In the genomic region with DNA sequence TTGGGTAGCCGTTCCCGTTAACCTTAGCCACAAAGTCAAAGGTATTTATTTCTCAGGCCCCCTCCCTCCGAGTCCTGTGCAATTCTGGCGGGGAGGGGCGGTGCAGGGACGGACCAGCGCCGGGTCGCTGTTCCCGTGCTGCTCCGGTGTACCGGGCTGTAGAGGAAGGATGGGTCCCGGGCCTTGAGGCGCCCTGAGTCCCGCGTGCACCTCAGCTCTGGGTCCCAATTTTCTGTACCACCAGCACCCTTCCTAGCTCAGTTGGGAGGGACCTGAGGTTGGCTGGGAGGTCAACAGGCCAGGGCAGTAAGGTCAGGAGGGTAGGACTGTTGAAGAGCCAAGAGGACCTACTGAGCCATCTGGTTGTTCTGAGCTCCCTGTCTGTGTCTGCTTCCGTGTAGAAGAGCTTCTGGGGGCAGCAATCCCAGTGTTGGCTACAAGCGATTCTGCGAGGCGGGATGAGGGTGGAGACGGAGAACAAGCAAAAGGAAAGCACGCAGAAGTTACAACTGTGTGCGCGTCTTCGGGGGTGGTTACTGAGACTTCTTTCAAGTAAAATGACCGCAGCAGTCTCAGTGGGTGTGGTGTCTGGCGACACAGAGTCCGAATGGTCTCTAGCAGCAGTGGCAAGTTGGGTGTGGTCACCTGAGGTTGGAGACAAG, we compare ENCODE assay signal across 8 mouse cellular contexts. TPM values are rescaled to one million over a fixed set of nuclear protein-coding genes. Genes with fewer than 3 reads are reported as not detected.
DNase-seq lines count a peak whose midpoint lies in the region; ATAC-seq lines count a peak whose summit lies in the region.

No protein-coding gene starts in this region.

- H3K4me1 ChIP-seq in forebrain, embryonic 13.5 days, result peaks cover 15% of the 10 kb centered on the region
- H3K4me1 ChIP-seq in kidney, embryonic 15.5 days, result peaks cover 17% of the 10 kb centered on the region
- peaks cover 28% of the 10 kb centered on the region for H3K4me1 ChIP-seq in neural tube, embryonic 13.5 days (replicated peaks)

- peak overlapping the region; percentile 83 for H3K27ac ChIP-seq in forebrain, embryonic 13.5 days
- peak overlapping the region; percentile 65 for H3K27ac ChIP-seq in kidney, embryonic 15.5 days
- peak overlapping the region; percentile 92 for H3K27ac ChIP-seq in neural tube, embryonic 13.5 days (replicated peaks)

- peak; percentile 84 for ATAC-seq in forebrain, embryonic 13.5 days
- ATAC-seq in kidney, embryonic 15.5 days (replicated peaks; ENCODE audit: low FRiP score), result peak; percentile 80
- peak; percentile 84 for ATAC-seq in neural tube, embryonic 13.5 days (ENCODE audit: low read depth)

- peak overlapping the region; percentile 89 for H3K9ac ChIP-seq in forebrain, embryonic 13.5 days
- H3K9ac ChIP-seq in kidney, embryonic 15.5 days, result peak overlapping the region; percentile 70
- peak overlapping the region; percentile 97 for H3K9ac ChIP-seq in neural tube, embryonic 13.5 days

- peak; percentile 60 for DNase-seq in kidney, adult 11 months
- DNase-seq in kidney, adult 8-10 months, result no peak
- DNase-seq in T-cell, adult 2 months (ENCODE audit: low spot score), result peak; percentile 8
- peak; percentile 48 to 57 for DNase-seq in lung, adult 18-20 months
- DNase-seq in ovary, postnatal 10 days (ENCODE audit: low spot score), result no peak

- H3K4me2 ChIP-seq in forebrain, embryonic 13.5 days, result peak overlapping the region; percentile 89
- H3K4me2 ChIP-seq in kidney, embryonic 15.5 days, result peak overlapping the region; percentile 87
- peak overlapping the region; percentile 88 for H3K4me2 ChIP-seq in neural tube, embryonic 13.5 days

- no peaks in the 10 kb centered on the region for H3K27me3 ChIP-seq in forebrain, embryonic 13.5 days
- no peaks in the 10 kb centered on the region for H3K27me3 ChIP-seq in kidney, embryonic 15.5 days
- no peaks in the 10 kb centered on the region for H3K27me3 ChIP-seq in neural tube, embryonic 13.5 days

- WGBS in forebrain, embryonic 13.5 days, result 2% methylated on average over 28 of the region's 28 CpGs
- 1% methylated on average over 28 of the region's 28 CpGs for whole genome bisulfite sequencing in kidney, embryonic 15.5 days
- under 1% methylated on average over 28 of the region's 28 CpGs for WGBS in neural tube, embryonic 13.5 days

- peaks cover 29% of the 10 kb centered on the region for H3K36me3 ChIP-seq in forebrain, embryonic 13.5 days (ENCODE audit: poor library complexity, severe bottlenecking)
- peaks cover 41% of the 10 kb centered on the region for H3K36me3 ChIP-seq in kidney, embryonic 15.5 days
- H3K36me3 ChIP-seq in neural tube, embryonic 13.5 days, result peaks cover 31% of the 10 kb centered on the region

- H3K9me3 ChIP-seq in forebrain, embryonic 13.5 days (replicated peaks), result peaks cover 10% of the 10 kb centered on the region
- H3K9me3 ChIP-seq in kidney, embryonic 15.5 days (replicated peaks), result peaks cover 10% of the 10 kb centered on the region
- peaks cover 11% of the 10 kb centered on the region for H3K9me3 ChIP-seq in neural tube, embryonic 13.5 days

- H3K4me3 ChIP-seq in forebrain, embryonic 13.5 days, result peak overlapping the region; percentile 77
- H3K4me3 ChIP-seq in kidney, embryonic 15.5 days (replicated peaks), result peak overlapping the region; percentile 65
- peak overlapping the region; percentile 78 for H3K4me3 ChIP-seq in neural tube, embryonic 13.5 days

RNA-seq across cellular contexts. Expression of gene Zfp775, which starts 0.3 kb away (rescaled TPM):
- 13.4 and 13.8 TPM in 2 replicates for polyA plus RNA-seq in forebrain, embryonic 13.5 days (2015; fragmentation: Nextera tagmentation; extraction: Ambion mirVana)
- 7.0 and 7.9 TPM in 2 replicates for polyA plus RNA-seq in kidney, embryonic 15.5 days (2015; fragmentation: Nextera tagmentation; extraction: Ambion mirVana)
- polyA plus RNA-seq in neural tube, embryonic 13.5 days (2015; fragmentation: Nextera tagmentation; extraction: Ambion mirVana), result 11.3 and 15.7 TPM in 2 replicates

RNA-seq across cellular contexts. Expression of gene Gm44965, which starts 8.5 kb away (rescaled TPM):
- polyA plus RNA-seq in forebrain, embryonic 13.5 days (2015; fragmentation: Nextera tagmentation; extraction: Ambion mirVana), result 1.7 TPM in 1 of 2 replicates, not detected in the other
- not detected in 2 replicates for polyA plus RNA-seq in kidney, embryonic 15.5 days (2015; fragmentation: Nextera tagmentation; extraction: Ambion mirVana)
- polyA plus RNA-seq in neural tube, embryonic 13.5 days (2015; fragmentation: Nextera tagmentation; extraction: Ambion mirVana), result not detected in 2 replicates

RNA-seq across cellular contexts. Expression of gene Repin1, which starts 8.5 kb away (rescaled TPM):
- 35.8 and 38.8 TPM in 2 replicates for polyA plus RNA-seq in forebrain, embryonic 13.5 days (2015; fragmentation: Nextera tagmentation; extraction: Ambion mirVana)
- polyA plus RNA-seq in kidney, embryonic 15.5 days (2015; fragmentation: Nextera tagmentation; extraction: Ambion mirVana), result 43.8 and 47.3 TPM in 2 replicates
- polyA plus RNA-seq in neural tube, embryonic 13.5 days (2015; fragmentation: Nextera tagmentation; extraction: Ambion mirVana), result 38.0 and 40.3 TPM in 2 replicates

RNA-seq across cellular contexts. Expression of gene Gm45021, which starts 12.8 kb away (rescaled TPM):
- not detected in 2 replicates for polyA plus RNA-seq in forebrain, embryonic 13.5 days (2015; fragmentation: Nextera tagmentation; extraction: Ambion mirVana)
- not detected in 2 replicates for polyA plus RNA-seq in kidney, embryonic 15.5 days (2015; fragmentation: Nextera tagmentation; extraction: Ambion mirVana)
- polyA plus RNA-seq in neural tube, embryonic 13.5 days (2015; fragmentation: Nextera tagmentation; extraction: Ambion mirVana), result not detected in 2 replicates

RNA-seq across cellular contexts. Expression of gene AI854703, which starts 24.4 kb away (rescaled TPM):
- 3.1 and 5.4 TPM in 2 replicates for polyA plus RNA-seq in forebrain, embryonic 13.5 days (2015; fragmentation: Nextera tagmentation; extraction: Ambion mirVana)
- polyA plus RNA-seq in kidney, embryonic 15.5 days (2015; fragmentation: Nextera tagmentation; extraction: Ambion mirVana), result 3.0 and 3.1 TPM in 2 replicates
- polyA plus RNA-seq in neural tube, embryonic 13.5 days (2015; fragmentation: Nextera tagmentation; extraction: Ambion mirVana), result 11.2 and 12.7 TPM in 2 replicates

Comparison
In these comparisons a context has a peak if more than half of its experiments do, and no peak if none do; other contexts are left out.
1. DNase-seq: peak in kidney, adult 11 months (single experiment), T-cell, adult 2 months (single experiment) and lung, adult 18-20 months (2 of 2); none in kidney, adult 8-10 months (0 of 2) and ovary, postnatal 10 days (single experiment).
2. Peak in every context shown above with its lines, with median percentiles within 50 percentile points of each other: ATAC-seq, H3K27ac ChIP-seq, H3K4me2 ChIP-seq, H3K4me3 ChIP-seq and H3K9ac ChIP-seq.